Mouse (Mus musculus) stomach, embryonic 14.5 days (tissue): ENCODE data around the gene Hspa1b. TPM values are rescaled to one million over a fixed set of nuclear protein-coding genes. Genes with fewer than 3 reads are reported as not detected.

Source experiments
- ATAC-seq: fragments of 200-750 bp; cut with Nextera tagmentation; 2 replicates; pipeline ENCODE4 v1.8.0; 2017; ENCODE audit warnings: low read depth, moderate TSS enrichment; ENCODE audit not compliant: insufficient number of reproducible peaks, insufficient read depth, low FRiP score
- H3K27ac ChIP-seq: fragments of 300-500 bp; sonication (generic); 2 replicates; pipeline ENCODE4 v1.5.1; 2014; ENCODE audit warnings: mild to moderate bottlenecking, low read length, moderate library complexity, mixed read lengths
- H3K27me3 ChIP-seq: fragments of 300-500 bp; sonication (generic); 2 replicates; pipeline ENCODE4 v1.6.1; 2014; ENCODE audit warnings: low read length, control low read depth, mixed read lengths; ENCODE audit not compliant: control insufficient read depth, insufficient read depth
- H3K36me3 ChIP-seq: fragments of 300-500 bp; sonication (generic); 2 replicates; pipeline ENCODE4 v1.6.1; 2014; ENCODE audit warnings: mild to moderate bottlenecking, control low read depth, low read length, moderate library complexity, mixed read lengths; ENCODE audit not compliant: control insufficient read depth, insufficient read depth
- H3K4me1 ChIP-seq: fragments of 300-500 bp; sonication (generic); 2 replicates; pipeline ENCODE4 v1.6.1; 2014; ENCODE audit warnings: low read length, control low read depth, mixed read lengths; ENCODE audit not compliant: control insufficient read depth, insufficient read depth
- H3K4me2 ChIP-seq: fragments of 300-500 bp; sonication (generic); replicated peaks from 2 replicates; pipeline ENCODE4 v1.6.1; 2014; ENCODE audit warnings: low read depth, low read length, control low read depth
- H3K4me3 ChIP-seq: fragments of 300-500 bp; sonication (generic); 2 replicates; pipeline ENCODE4 v1.5.1; 2014; ENCODE audit warnings: low read depth, low read length, control low read depth
- H3K9ac ChIP-seq: fragments of 300-500 bp; sonication (generic); replicated peaks from 2 replicates; pipeline ENCODE4 v1.6.1; 2014; ENCODE audit warnings: low read depth, mild to moderate bottlenecking, control low read depth, low read length, moderate library complexity, mixed read lengths
- H3K9me3 ChIP-seq: fragments of 300-500 bp; sonication (generic); 2 replicates; pipeline ENCODE4 v1.6.1; 2016; ENCODE audit warnings: low read depth, low read length, control low read depth; ENCODE audit not compliant: control insufficient read depth
- WGBS: fragments of 180-500 bp; shearing (Covaris S2); extraction: QIAGEN DNeasy Blood & Tissue Kit; methylation state at CpG from one replicate; pipeline ENCODE4 v1.1.7; 2014; 5-methylcytosine and 5-hydroxymethylcytosine counted together
- polyA plus RNA-seq: library from polyadenylated mRNA; unstranded; fragments of >200 nt; fragmentation: Nextera tagmentation; extraction: Ambion mirVana; gene quantifications from 2 replicates; pipeline ENCODE4 v1.2.1, GENCODE M21; 2014

The Hspa1b gene
- polyA plus RNA-seq, 1 experiment from 2014 or later, result 0.54 TPM

GRCm38 (mm10) chr17:34917188-34917587 is 41.9 kb downstream of the Hspa1b start:
- Histone ChIP-seq H3K27me3 (no peaks in the 10 kb centered on the region), H3K4me3 (no peak overlapping the region), H3K9me3 (no peaks in the 10 kb centered on the region), H3K27ac (no peak overlapping the region), H3K36me3 (peaks cover 20% of the 10 kb centered on the region), H3K4me2 (no peak overlapping the region), H3K9ac (no peak overlapping the region), H3K4me1 (no peaks in the 10 kb centered on the region)
- no peak for ATAC-seq
- 74% methylated on average over 9 of the region's 9 CpGs for WGBS

GRCm38 (mm10) chr17:34916316-34916715 is 42.7 kb downstream of the Hspa1b start:
- H3K9ac ChIP-seq, result no peak overlapping the region
- no peak overlapping the region for H3K27ac ChIP-seq
- H3K4me2 ChIP-seq, result no peak overlapping the region
- 91% methylated on average over 5 of the region's 5 CpGs for WGBS
- no peak for ATAC-seq
- no peak overlapping the region for H3K4me3 ChIP-seq
- no peaks in the 10 kb centered on the region for H3K4me1 ChIP-seq
- peaks cover 28% of the 10 kb centered on the region for H3K36me3 ChIP-seq
- H3K9me3 ChIP-seq, result no peaks in the 10 kb centered on the region
- no peaks in the 10 kb centered on the region for H3K27me3 ChIP-seq

GRCm38 (mm10) chr17:34915410-34915831 is 43.6 kb downstream of the Hspa1b start:
- no peak overlapping the region for H3K27ac ChIP-seq
- WGBS, result 22% methylated on average over 11 of the region's 11 CpGs
- H3K36me3 ChIP-seq, result peaks cover 37% of the 10 kb centered on the region
- peak; percentile 53; the same call in 1 of the 2 replicates for ATAC-seq
- no peak overlapping the region for H3K4me3 ChIP-seq
- no peaks in the 10 kb centered on the region for H3K9me3 ChIP-seq
- H3K4me2 ChIP-seq, result no peak overlapping the region
- no peak overlapping the region for H3K9ac ChIP-seq
- H3K4me1 ChIP-seq, result no peaks in the 10 kb centered on the region
- no peaks in the 10 kb centered on the region for H3K27me3 ChIP-seq

GRCm38 (mm10) chr17:34913930-34914665 is 44.9 kb downstream of the Hspa1b start, which contains the start of gene Slc44a4:
Slc44a4 (plus strand) TSS chr17:34914466.
- Histone ChIP-seq H3K9me3 (no peaks in the 10 kb centered on the region), H3K36me3 (peaks cover 49% of the 10 kb centered on the region), H3K27me3 (no peaks in the 10 kb centered on the region), H3K9ac (no peak within 1 kb of the TSS), H3K4me2 (no peak within 1 kb of the TSS; the same call in 1 of the 2 replicates), H3K4me3 (no peak within 1 kb of the TSS), H3K4me1 (no peaks in the 10 kb centered on the region), H3K27ac (no peak within 1 kb of the TSS)
- 32% methylated on average over 18 of the region's 18 CpGs for WGBS
- ATAC-seq, result 0 out of 2 replicates have a peak, but pooled peaks have one; percentile 30

- Histone ChIP-seq H3K9ac (no peak overlapping the region), H3K4me2 (no peak overlapping the region), H3K4me1 (no peaks in the 10 kb centered on the region), H3K4me3 (no peak overlapping the region), H3K27ac (no peak overlapping the region), H3K9me3 (no peaks in the 10 kb centered on the region), H3K36me3 (peaks cover 70% of the 10 kb centered on the region), H3K27me3 (no peaks in the 10 kb centered on the region)
- WGBS, result 48% methylated on average over 5 of the region's 5 CpGs
- peak; percentile 66 for ATAC-seq
Observed at GRCm38 (mm10) chr17:34911945-34912351, 47.1 kb downstream of the Hspa1b start.

GRCm38 (mm10) chr17:34910982-34911381 is 48.1 kb downstream of the Hspa1b start:
- H3K9me3 ChIP-seq, result no peaks in the 10 kb centered on the region
- no peaks in the 10 kb centered on the region for H3K4me1 ChIP-seq
- no peak overlapping the region for H3K9ac ChIP-seq
- no peaks in the 10 kb centered on the region for H3K27me3 ChIP-seq
- no peak overlapping the region for H3K4me2 ChIP-seq
- no peak overlapping the region for H3K4me3 ChIP-seq
- H3K27ac ChIP-seq, result no peak overlapping the region
- WGBS, result 79% methylated on average over 10 of the region's 10 CpGs
- no peak for ATAC-seq
- H3K36me3 ChIP-seq, result peaks cover 80% of the 10 kb centered on the region

Other genes with a start within 250 kb of the Hspa1b start
- 0.07 TPM in 1 of 2 replicates, not detected in the other for gene C4b, start 215.4 kb downstream of the Hspa1b start, polyA plus RNA-seq
- not detected in 2 replicates for gene Cyp21a1, start 154.7 kb downstream of the Hspa1b start, polyA plus RNA-seq
- 22.3 and 27.3 TPM in 2 replicates for gene Stk19, start 122.3 kb downstream of the Hspa1b start, polyA plus RNA-seq
- 52.9 and 56.4 TPM in 2 replicates for gene Dxo, start 122.2 kb downstream of the Hspa1b start, polyA plus RNA-seq
- 37.7 and 39.5 TPM in 2 replicates for gene Skiv2l, start 109.0 kb downstream of the Hspa1b start, polyA plus RNA-seq
- gene Nelfe, start 108.8 kb downstream of the Hspa1b start, polyA plus RNA-seq, result 101 and 114 TPM in 2 replicates
- gene Cfb, start 96.7 kb downstream of the Hspa1b start, polyA plus RNA-seq, result 6.7 and 9.4 TPM in 2 replicates
- gene Zbtb12, start 79.8 kb downstream of the Hspa1b start, polyA plus RNA-seq, result 0.87 and 1.2 TPM in 2 replicates
- gene Gm20547, start 77.2 kb downstream of the Hspa1b start, polyA plus RNA-seq, result not detected in 2 replicates
- 2.8 TPM in 2 replicates for gene C2, start 61.0 kb downstream of the Hspa1b start, polyA plus RNA-seq
- 69.4 and 79.4 TPM in 2 replicates for gene Ehmt2, start 60.8 kb downstream of the Hspa1b start, polyA plus RNA-seq
- 5.3 and 6.4 TPM in 2 replicates for gene Slc44a4, start 44.8 kb downstream of the Hspa1b start, polyA plus RNA-seq
- gene Neu1, start 28.0 kb downstream of the Hspa1b start, polyA plus RNA-seq, result 15.1 and 16.2 TPM in 2 replicates
- 0.66 TPM in 1 of 2 replicates, not detected in the other for gene Gm20481, start 10.7 kb upstream of the Hspa1b start, polyA plus RNA-seq
- gene Hspa1a, start 12.9 kb upstream of the Hspa1b start, polyA plus RNA-seq, result 4.9 and 6.0 TPM in 2 replicates
- gene Hspa1l, start 13.5 kb upstream of the Hspa1b start, polyA plus RNA-seq, result 0.73 and 0.75 TPM in 2 replicates
- 177 and 205 TPM in 2 replicates for gene Lsm2, start 22.6 kb upstream of the Hspa1b start, polyA plus RNA-seq
- gene Vars, start 41.7 kb upstream of the Hspa1b start, polyA plus RNA-seq, result 84.0 and 92.3 TPM in 2 replicates
- gene Vwa7, start 57.3 kb upstream of the Hspa1b start, polyA plus RNA-seq, result 0.18 and 0.22 TPM in 2 replicates
- 16.3 and 21.3 TPM in 2 replicates for gene Sapcd1, start 68.8 kb upstream of the Hspa1b start, polyA plus RNA-seq
- 3.6 and 3.8 TPM in 2 replicates for gene Msh5, start 87.5 kb upstream of the Hspa1b start, polyA plus RNA-seq
- gene Clic1, start 90.7 kb upstream of the Hspa1b start, polyA plus RNA-seq, result 83.0 and 88.5 TPM in 2 replicates
- 292 and 322 TPM in 2 replicates for gene Ddah2, start 99.8 kb upstream of the Hspa1b start, polyA plus RNA-seq
- 0.30 and 0.63 TPM in 2 replicates for gene Ly6g6c, start 106.2 kb upstream of the Hspa1b start, polyA plus RNA-seq
- gene Mpig6b, start 106.9 kb upstream of the Hspa1b start, polyA plus RNA-seq, result 0.97 and 1.3 TPM in 2 replicates
- 7.8 and 9.7 TPM in 2 replicates for gene Ly6g6e, start 117.7 kb upstream of the Hspa1b start, polyA plus RNA-seq
- gene Ly6g6d, start 118.8 kb upstream of the Hspa1b start, polyA plus RNA-seq, result 1.5 and 2.1 TPM in 2 replicates
- gene Ly6g6f, start 126.4 kb upstream of the Hspa1b start, polyA plus RNA-seq, result 0.29 TPM in 1 of 2 replicates, not detected in the other
- gene Abhd16a, start 130.0 kb upstream of the Hspa1b start, polyA plus RNA-seq, result 77.1 and 81.4 TPM in 2 replicates
- not detected in 2 replicates for gene Ly6g5c, start 149.0 kb upstream of the Hspa1b start, polyA plus RNA-seq
- 0.49 and 0.81 TPM in 2 replicates for gene Ly6g5b, start 156.2 kb upstream of the Hspa1b start, polyA plus RNA-seq
- 20.3 and 21.9 TPM in 2 replicates for gene Gpank1, start 162.2 kb upstream of the Hspa1b start, polyA plus RNA-seq
- gene Csnk2b, start 162.8 kb upstream of the Hspa1b start, polyA plus RNA-seq, result 269 and 270 TPM in 2 replicates
- gene D17H6S53E, start 167.1 kb upstream of the Hspa1b start, polyA plus RNA-seq, result 10.1 and 13.3 TPM in 2 replicates
- gene Apom, start 172.8 kb upstream of the Hspa1b start, polyA plus RNA-seq, result 0.75 and 0.77 TPM in 2 replicates
- gene Bag6, start 175.9 kb upstream of the Hspa1b start, polyA plus RNA-seq, result 86.5 and 89.0 TPM in 2 replicates
- gene Prrc2a, start 205.7 kb upstream of the Hspa1b start, polyA plus RNA-seq, result 209 and 222 TPM in 2 replicates
- 16.4 and 19.6 TPM in 2 replicates for gene Aif1, start 216.8 kb upstream of the Hspa1b start, polyA plus RNA-seq
- 18.5 and 21.1 TPM in 2 replicates for gene Lst1, start 229.2 kb upstream of the Hspa1b start, polyA plus RNA-seq
- 1.4 and 1.8 TPM in 2 replicates for gene Ltb, start 235.2 kb upstream of the Hspa1b start, polyA plus RNA-seq
- gene Tnf, start 242.8 kb upstream of the Hspa1b start, polyA plus RNA-seq, result 0.20 and 0.34 TPM in 2 replicates
- 0.42 and 0.59 TPM in 2 replicates for gene Lta, start 246.1 kb upstream of the Hspa1b start, polyA plus RNA-seq